8 mouse cellular contexts compared by ENCODE assay signal in genomic region chr11:53736771-53737572, GRCm38 (mm10). TPM values are rescaled to one million over a fixed set of nuclear protein-coding genes. Genes with fewer than 3 reads are reported as not detected.
DNase-seq lines count a peak whose midpoint lies in the region; ATAC-seq lines count a peak whose summit lies in the region.

No protein-coding gene starts in this region.

- H3K27ac ChIP-seq in intestine, embryonic 14.5 days (ENCODE audit: low read depth): no peak overlapping the region

- H3K36me3 ChIP-seq in intestine, embryonic 14.5 days (ENCODE audit: control insufficient read depth, insufficient read depth, low read length): no peaks in the 10 kb centered on the region

- no peaks in the 10 kb centered on the region for H3K9me3 ChIP-seq in intestine, embryonic 14.5 days (ENCODE audit: control insufficient read depth, low read length)

- no peak overlapping the region for H3K9ac ChIP-seq in intestine, embryonic 14.5 days (ENCODE audit: low read length)

- no peak overlapping the region for H3K4me3 ChIP-seq in intestine, embryonic 14.5 days (ENCODE audit: low read depth, low read length)

- H3K27me3 ChIP-seq in intestine, embryonic 14.5 days (replicated peaks; ENCODE audit: control insufficient read depth, insufficient read depth, low read length): no peaks in the 10 kb centered on the region

- no peak overlapping the region for H3K4me2 ChIP-seq in intestine, embryonic 14.5 days (ENCODE audit: low read length)

- 56% methylated on average over 14 of the region's 14 CpGs for WGBS in intestine, embryonic 14.5 days

- peak; percentile 48 to 50 for DNase-seq in cerebellum, postnatal 36 days
- peak; percentile 39 to 62 for DNase-seq in gastrocnemius, adult 8-10 months (ENCODE audit: low spot score in 2 of 2)
- peak; percentile 87 for DNase-seq in intestine, embryonic 14.5 days (ENCODE audit: low spot score)
- peak; percentile 35 to 79 for DNase-seq in left cerebral cortex, adult 9 months (ENCODE audit: low spot score in 2 of 2)
- DNase-seq in right cerebral cortex, postnatal 25 days: peak; percentile 61
- DNase-seq in urinary bladder, postnatal 4 days (ENCODE audit: low spot score in 2 of 2): peak; percentile 64 to 82

- peak; percentile 31 for ATAC-seq in activated CD4-positive, CD25-positive, alpha-beta regulatory T cell, adult 4 months
- ATAC-seq in intestine, embryonic 14.5 days (replicated peaks; ENCODE audit: low FRiP score, low TSS enrichment, low read depth): no peak; the same call in 1 of the 2 replicates
- ATAC-seq in megakaryocyte progenitor cell, adult 5-6 weeks (replicated peaks; ENCODE audit: poor library complexity): peak; percentile 80

- H3K4me1 ChIP-seq in intestine, embryonic 14.5 days (replicated peaks; ENCODE audit: control insufficient read depth, insufficient read depth, low read length): no peaks in the 10 kb centered on the region

RNA-seq across cellular contexts. Expression of gene Il5, which starts 16.4 kb away (rescaled TPM):
- under 1 TPM in 1 of 2 experiments, not detected in 1; 0.21 TPM for polyA plus RNA-seq in activated CD4-positive, CD25-positive, alpha-beta regulatory T cell, adult 4 months (2017; shearing (Covaris generic))
- not detected for total RNA-seq in gastrocnemius, adult 8-10 months (2022)
- polyA plus RNA-seq in intestine, embryonic 14.5 days (2014; fragmentation: Nextera tagmentation; extraction: Ambion mirVana): not detected in 2 replicates
- not detected in 2 replicates for total RNA-seq in megakaryocyte progenitor cell, adult 5-6 weeks (2015)
- total RNA-seq in megakaryocyte progenitor cell, adult 5-6 weeks (2017): not detected in 2 replicates

RNA-seq across cellular contexts. Expression of gene Rad50, which starts 29.9 kb away (rescaled TPM):
- 10 to 100 TPM; 43.2 to 44.8 TPM for polyA plus RNA-seq in activated CD4-positive, CD25-positive, alpha-beta regulatory T cell, adult 4 months (2017; shearing (Covaris generic))
- total RNA-seq in gastrocnemius, adult 8-10 months (2022): 1 to 10 TPM; 3.8 to 4.7 (median 4.5) TPM
- polyA plus RNA-seq in intestine, embryonic 14.5 days (2014; fragmentation: Nextera tagmentation; extraction: Ambion mirVana): 29.5 and 29.8 TPM in 2 replicates
- total RNA-seq in megakaryocyte progenitor cell, adult 5-6 weeks (2015): 49.3 and 57.7 TPM in 2 replicates
- 66.5 and 79.1 TPM in 2 replicates for total RNA-seq in megakaryocyte progenitor cell, adult 5-6 weeks (2017)

RNA-seq across cellular contexts. Expression of gene Irf1, which starts 32.8 kb away (rescaled TPM):
- polyA plus RNA-seq in activated CD4-positive, CD25-positive, alpha-beta regulatory T cell, adult 4 months (2017; shearing (Covaris generic)): 100 to 1,000 TPM; 236 to 307 TPM
- 1 to 10 TPM; 3.2 to 5.8 (median 4.4) TPM for total RNA-seq in gastrocnemius, adult 8-10 months (2022)
- 34.3 and 35.5 TPM in 2 replicates for polyA plus RNA-seq in intestine, embryonic 14.5 days (2014; fragmentation: Nextera tagmentation; extraction: Ambion mirVana)
- total RNA-seq in megakaryocyte progenitor cell, adult 5-6 weeks (2015): 25.0 and 29.8 TPM in 2 replicates
- total RNA-seq in megakaryocyte progenitor cell, adult 5-6 weeks (2017): 32.9 and 46.8 TPM in 2 replicates

RNA-seq across cellular contexts. Expression of gene Gm17334, which starts 36.0 kb away (rescaled TPM):
- polyA plus RNA-seq in activated CD4-positive, CD25-positive, alpha-beta regulatory T cell, adult 4 months (2017; shearing (Covaris generic)): 1 to 10 TPM; 4.9 to 6.2 TPM
- total RNA-seq in gastrocnemius, adult 8-10 months (2022): under 1 TPM in 2 of 4 experiments, not detected in 2; 0.34 to 0.48 TPM
- 0.60 and 0.68 TPM in 2 replicates for polyA plus RNA-seq in intestine, embryonic 14.5 days (2014; fragmentation: Nextera tagmentation; extraction: Ambion mirVana)
- total RNA-seq in megakaryocyte progenitor cell, adult 5-6 weeks (2015): not detected in 2 replicates
- 0.37 TPM in 1 of 2 replicates, not detected in the other for total RNA-seq in megakaryocyte progenitor cell, adult 5-6 weeks (2017)

Comparison
In these comparisons a context has a peak if more than half of its experiments do, and no peak if none do; other contexts are left out.
1. RNA of gene Rad50, which starts 29.9 kb away (total RNA-seq): 49.3 to 79.1 TPM in megakaryocyte progenitor cell, adult 5-6 weeks; 3.8 to 4.7 TPM in gastrocnemius, adult 8-10 months; every median in the first group is over 4 times any median in the second.
2. Peak in every context shown above with its lines, with median percentiles within 50 percentile points of each other: DNase-seq.